Mouse (Mus musculus) liver, adult 2 months (tissue): ENCODE measurements around the gene Cdh13. TPM values are rescaled to one million over a fixed set of nuclear protein-coding genes. Genes with fewer than 3 reads are reported as not detected.

Source experiments
- DNase-seq: peaks from one replicate; pipeline ENCODE4 v3.0.0-alpha.2; 2011; ENCODE audit warnings: low read depth, low spot score; ENCODE audit errors: extremely low read depth
- H3K27ac ChIP-seq: fragments of 200-500 bp; replicated peaks from 2 replicates; pipeline ENCODE4 v1.5.1; 2012; ENCODE audit warnings: low read depth, mild to moderate bottlenecking, control low read depth, inconsistent platforms, low read length; ENCODE audit not compliant: insufficient read depth
- H3K27me3 ChIP-seq: fragments of 200-500 bp; 2 replicates; pipeline ENCODE4 v1.6.1; 2012; ENCODE audit warnings: mild to moderate bottlenecking, moderate library complexity, low read length, inconsistent platforms; ENCODE audit not compliant: control insufficient read depth, insufficient read depth
- H3K36me3 ChIP-seq: fragments of 200-500 bp; 2 replicates; pipeline ENCODE4 v1.6.1; 2012; ENCODE audit warnings: low read length, inconsistent platforms; ENCODE audit not compliant: control insufficient read depth, insufficient read depth
- H3K4me1 ChIP-seq: fragments of 200-500 bp; 2 replicates; pipeline ENCODE4 v1.6.1; 2011; ENCODE audit warnings: low read length; ENCODE audit not compliant: control insufficient read depth, insufficient read depth
- H3K4me3 ChIP-seq: fragments of 200-500 bp; 2 replicates; pipeline ENCODE4 v1.5.1; 2011; ENCODE audit warnings: low read depth, mild to moderate bottlenecking, control low read depth, low read length, moderate library complexity; ENCODE audit not compliant: insufficient read depth
- H3K79me2 ChIP-seq: fragments of 200-500 bp; 2 replicates; pipeline ENCODE4 v1.6.1; 2012; ENCODE audit warnings: inconsistent platforms, mild to moderate bottlenecking, low read length, moderate library complexity; ENCODE audit not compliant: control insufficient read depth, insufficient read depth
- H3K9ac ChIP-seq: fragments of 200-500 bp; 2 replicates; pipeline ENCODE4 v1.6.1; 2012; ENCODE audit warnings: low read depth, mild to moderate bottlenecking, control low read depth, inconsistent platforms, low read length
- CTCF ChIP-seq: fragments of 200-500 bp; IDR thresholded peaks from 2 replicates; pipeline ENCODE4 v1.5.1; 2011; ENCODE audit warnings: low read depth, low read length, control low read depth
- POLR2A ChIP-seq: fragments of 200-500 bp; IDR thresholded peaks from 2 replicates; pipeline ENCODE4 v1.6.1; 2011; ENCODE audit warnings: low read length, control low read depth; ENCODE audit not compliant: insufficient read depth; ENCODE audit errors: extremely low read depth
- WGBS: fragments of 180-500 bp; shearing (Covaris S2); methylation state at CpG from one replicate; pipeline ENCODE4 v1.1.7; 2018; 5-methylcytosine and 5-hydroxymethylcytosine counted together
- polyA plus RNA-seq: library from polyadenylated mRNA; depleted of rRNA; stranded (reverse); fragments of >200 nt; gene quantifications from 2 replicates; pipeline ENCODE4 v1.2.3, GENCODE M21; 2012
- total RNA-seq: library from RNA; depleted of rRNA; stranded (reverse); fragments of >200 nt; gene quantifications from 2 replicates; pipeline ENCODE4 v1.2.3, GENCODE M21; 2014

The Cdh13 gene
- total and polyA plus RNA-seq, 2 experiments: 1.5 to 2.1 TPM

- H3K27me3 ChIP-seq: no peaks in the 10 kb centered on the region
- no peak for DNase-seq
- H3K36me3 ChIP-seq: no peaks in the 10 kb centered on the region
- no peak overlapping the region for H3K4me3 ChIP-seq
- 63% methylated on average over 8 of the region's 8 CpGs for WGBS
- no peak overlapping the region for H3K27ac ChIP-seq
- no peaks in the 10 kb centered on the region for H3K4me1 ChIP-seq
- TF ChIP-seq POLR2A (no peak), CTCF (no peak)
- no peaks in the 10 kb centered on the region for H3K79me2 ChIP-seq
- no peak overlapping the region for H3K9ac ChIP-seq
These were observed 345.2 kb downstream of the Cdh13 start for GRCm38 (mm10) chr8:118628702-118629101.

GRCm38 (mm10) chr8:118635296-118636060 lies 351.9 kb downstream of the Cdh13 start:
- DNase-seq: no peak
- H3K9ac ChIP-seq: no peak overlapping the region
- no peaks in the 10 kb centered on the region for H3K27me3 ChIP-seq
- H3K4me3 ChIP-seq: no peak overlapping the region
- TF ChIP-seq POLR2A (no peak), CTCF (no peak)
- WGBS: 71% methylated on average over 22 of the region's 22 CpGs
- H3K36me3 ChIP-seq: no peaks in the 10 kb centered on the region
- no peaks in the 10 kb centered on the region for H3K4me1 ChIP-seq
- H3K27ac ChIP-seq: no peak overlapping the region
- H3K79me2 ChIP-seq: no peaks in the 10 kb centered on the region

DNA sequence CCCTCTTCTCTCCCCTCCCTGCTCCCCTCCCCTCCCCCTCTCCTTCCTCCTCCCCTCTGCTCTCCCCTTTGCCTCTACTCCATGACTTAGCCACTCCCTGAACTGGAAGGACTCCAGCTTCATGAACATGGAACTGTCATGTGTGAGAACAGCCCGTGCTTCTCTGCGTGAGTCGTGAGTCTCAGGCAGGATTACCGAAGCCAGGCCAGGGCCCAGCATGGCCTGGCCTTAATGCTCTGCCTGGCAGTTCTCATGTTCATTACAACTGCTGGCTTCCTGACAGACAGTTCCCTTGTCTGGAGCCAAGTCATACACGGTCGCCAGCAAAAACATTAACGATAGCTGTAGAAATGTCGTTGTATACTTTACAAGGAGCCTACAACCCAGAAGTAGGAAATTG lies 356.1 kb downstream of the Cdh13 start:
- H3K4me3 ChIP-seq: no peak overlapping the region

DNA sequence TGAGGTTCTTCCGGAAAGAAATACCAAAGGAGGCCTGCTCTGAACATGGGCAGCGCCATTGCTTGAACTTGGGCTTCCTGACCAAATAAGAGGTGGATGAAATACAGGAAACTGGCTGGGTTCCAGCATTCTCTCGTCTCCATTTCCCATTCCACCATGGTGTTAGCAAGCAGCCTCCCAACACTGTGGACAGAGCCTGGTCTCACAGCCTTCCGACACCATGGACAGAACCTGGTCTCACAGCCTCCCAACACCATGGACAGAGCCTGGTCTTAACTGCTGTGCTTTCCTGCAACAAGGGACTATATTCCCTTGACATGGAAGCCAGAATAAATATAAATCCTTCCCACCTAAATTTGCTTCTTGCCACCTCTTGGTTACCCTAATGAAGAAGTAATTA lies 358.3 kb downstream of the Cdh13 start:
- Histone ChIP-seq H3K79me2 (no peaks in the 10 kb centered on the region), H3K4me1 (no peaks in the 10 kb centered on the region), H3K27ac (no peak overlapping the region), H3K9ac (no peak overlapping the region), H3K4me3 (no peak overlapping the region), H3K36me3 (no peaks in the 10 kb centered on the region), H3K27me3 (no peaks in the 10 kb centered on the region)
- no peak for DNase-seq
- WGBS: 79% methylated on average over 4 of the region's 4 CpGs
- TF ChIP-seq POLR2A (no peak), CTCF (no peak)

More for the DNA sequence above, 356.1 kb downstream of the Cdh13 start:
- H3K4me1 ChIP-seq: no peaks in the 10 kb centered on the region
- no peaks in the 10 kb centered on the region for H3K79me2 ChIP-seq
- H3K27me3 ChIP-seq: no peaks in the 10 kb centered on the region
- no peaks in the 10 kb centered on the region for H3K36me3 ChIP-seq
- no peak overlapping the region for H3K9ac ChIP-seq
- no peak overlapping the region for H3K27ac ChIP-seq
- WGBS: 79% methylated on average over 8 of the region's 8 CpGs
- TF ChIP-seq CTCF (no peak), POLR2A (no peak)
- DNase-seq: no peak

GRCm38 (mm10) chr8:118648801-118649537 lies 365.4 kb downstream of the Cdh13 start:
- 60% methylated on average over 6 of the region's 6 CpGs for WGBS
- TF ChIP-seq CTCF (no peak), POLR2A (no peak)

DNA sequence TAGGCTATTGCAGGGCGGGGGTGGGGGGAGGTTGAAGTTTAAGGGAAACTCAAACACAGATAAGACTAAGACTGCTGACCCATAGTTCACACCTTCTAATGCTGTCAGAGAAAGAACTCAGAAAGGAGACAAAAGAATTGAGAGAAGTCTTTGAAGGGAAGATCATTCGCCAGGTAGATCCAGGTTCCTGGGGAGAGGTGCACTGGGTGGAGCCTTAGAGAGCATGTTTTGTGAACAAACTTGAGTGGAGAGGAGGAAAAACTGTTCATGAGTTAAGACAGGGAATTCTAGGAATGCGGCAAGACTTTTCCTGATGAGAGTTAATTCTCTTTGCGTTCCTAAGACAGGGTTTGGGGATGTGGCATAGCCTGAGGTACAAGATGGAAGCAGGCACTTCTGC lies 366.4 kb downstream of the Cdh13 start:
- Histone ChIP-seq H3K9ac (no peak overlapping the region), H3K27ac (no peak overlapping the region), H3K4me1 (no peaks in the 10 kb centered on the region), H3K4me3 (no peak overlapping the region), H3K36me3 (no peaks in the 10 kb centered on the region), H3K27me3 (no peaks in the 10 kb centered on the region), H3K79me2 (no peaks in the 10 kb centered on the region)
- TF ChIP-seq POLR2A (no peak), CTCF (no peak)
- WGBS: 47% methylated on average over 4 of the region's 4 CpGs
- no peak for DNase-seq

More at GRCm38 (mm10) chr8:118648801-118649537, 365.4 kb downstream of the Cdh13 start:
- no peak for DNase-seq
- Histone ChIP-seq H3K27ac (no peak overlapping the region), H3K4me1 (no peaks in the 10 kb centered on the region), H3K4me3 (no peak overlapping the region), H3K79me2 (no peaks in the 10 kb centered on the region), H3K9ac (no peak overlapping the region), H3K27me3 (no peaks in the 10 kb centered on the region), H3K36me3 (no peaks in the 10 kb centered on the region)
